Mouse (Mus musculus) testis, postnatal 10 days (tissue): ENCODE results near the gene Nps.
"Not testable (repeated sequence)": the region's sequence is repeated elsewhere in the genome, so short reads cannot be mapped to it uniquely, and the experiment has no call there.

ENCODE experiments used
- DNase-seq: peaks from one replicate; pipeline ENCODE4 v3.0.0; 2021; ENCODE audit warnings: low spot score

Gene Nps

DNA sequence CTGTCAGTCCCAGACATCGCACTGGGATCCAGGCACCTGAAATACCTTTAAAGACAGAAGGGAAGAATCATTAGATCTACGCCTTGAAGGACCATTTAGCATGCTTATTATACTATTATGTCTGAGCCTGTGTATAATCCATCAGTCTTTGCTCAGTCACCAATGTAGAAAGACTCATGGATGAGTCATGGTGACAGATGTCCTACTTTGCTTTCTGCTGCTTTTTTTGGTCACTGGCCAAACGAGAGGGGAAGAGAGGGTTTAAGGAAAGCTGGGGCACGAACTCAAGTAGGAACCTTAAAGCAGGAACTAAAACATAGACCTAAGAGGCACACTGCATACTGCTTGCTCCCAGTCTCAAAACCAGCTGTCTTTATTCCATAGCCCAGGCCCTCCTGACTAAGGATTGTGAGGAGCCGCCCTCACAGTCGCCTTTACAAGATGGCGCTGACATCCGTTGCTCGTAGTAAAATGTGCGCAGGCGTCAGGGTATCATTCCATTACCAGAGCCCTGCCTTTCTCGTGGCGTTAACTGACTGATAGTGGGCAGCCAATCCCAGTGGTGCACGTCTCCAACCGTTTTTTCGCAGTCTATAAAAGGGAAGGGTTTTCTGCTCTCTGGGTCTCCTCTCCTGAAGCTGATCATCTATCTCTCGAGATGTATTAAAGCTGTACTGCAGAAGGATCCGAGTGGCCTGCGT is at the start of gene Nps:
Nps (plus strand) TSS at position 651 of the 701 bp plus-strand sequence.
- not testable (repeated sequence) for DNase-seq

DNA sequence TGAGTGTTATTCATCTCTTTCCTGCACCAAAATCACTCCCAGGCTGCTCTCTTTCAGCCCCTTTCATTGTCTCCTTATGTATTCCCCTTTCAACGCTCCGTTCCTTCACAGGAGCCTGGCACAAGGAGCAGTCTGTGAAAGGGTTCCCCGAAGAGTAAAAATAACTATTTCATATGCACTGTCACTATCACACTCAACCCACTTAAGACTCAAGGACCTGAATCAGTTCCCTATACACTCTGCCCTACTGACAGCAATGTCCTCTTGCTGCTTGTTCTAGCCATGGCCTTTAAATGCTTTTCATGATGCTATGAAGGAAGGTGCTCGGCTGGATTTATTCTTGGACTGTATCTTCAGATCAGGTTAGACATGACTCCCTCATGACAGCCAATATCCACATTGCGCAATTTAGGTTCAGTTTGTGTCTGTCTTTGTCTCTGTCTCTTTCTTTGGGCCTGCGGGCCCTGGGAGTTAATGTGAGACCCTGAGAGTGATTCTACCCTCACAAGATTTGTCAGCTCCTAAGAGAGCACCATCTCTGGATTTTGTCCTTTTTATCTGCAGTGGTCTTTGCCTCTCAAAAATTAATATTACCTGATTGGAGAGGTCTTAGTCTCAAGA is 49.4 kb upstream of the Nps start:
- DNase-seq = no peak

DNA sequence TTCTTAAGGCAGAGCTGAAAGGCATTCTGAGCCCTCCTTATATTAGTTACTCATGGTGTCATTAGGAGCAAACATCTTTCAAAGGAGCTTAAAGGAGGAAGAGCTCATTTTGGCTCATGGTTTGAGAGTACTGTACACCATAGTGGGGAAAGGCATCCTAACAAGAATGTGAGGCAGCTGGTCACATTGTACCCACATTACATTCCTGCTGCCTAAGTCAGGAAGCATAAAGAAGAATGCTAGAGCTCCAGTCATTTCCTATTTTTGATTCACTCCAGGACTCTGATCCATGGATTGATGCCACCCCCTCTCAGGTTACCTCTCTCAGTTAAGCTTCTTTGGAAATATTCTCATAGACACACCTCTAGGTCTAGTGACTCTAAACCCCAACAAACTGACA is 48.2 kb upstream of the Nps start:
- DNase-seq = no peak

DNA sequence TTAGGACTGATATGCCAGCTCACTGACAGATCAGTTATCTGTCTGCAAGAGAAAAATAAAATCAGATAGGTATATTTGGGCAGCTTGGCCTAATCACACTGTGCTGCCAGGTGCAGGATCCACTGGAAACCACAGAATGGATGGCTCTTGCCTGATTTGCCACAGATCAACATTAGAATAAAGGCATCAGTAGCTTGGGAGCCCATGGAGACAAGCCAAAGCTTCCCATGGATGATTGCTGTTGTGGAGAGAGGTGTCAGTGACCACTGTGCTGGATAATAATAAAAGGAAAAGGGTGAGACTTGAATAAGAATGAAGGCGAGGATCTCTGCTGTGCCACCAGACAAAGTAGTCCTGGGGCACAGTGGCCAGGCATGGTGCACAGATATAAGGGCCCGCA is 47.7 kb upstream of the Nps start:
- no peak for DNase-seq

DNA sequence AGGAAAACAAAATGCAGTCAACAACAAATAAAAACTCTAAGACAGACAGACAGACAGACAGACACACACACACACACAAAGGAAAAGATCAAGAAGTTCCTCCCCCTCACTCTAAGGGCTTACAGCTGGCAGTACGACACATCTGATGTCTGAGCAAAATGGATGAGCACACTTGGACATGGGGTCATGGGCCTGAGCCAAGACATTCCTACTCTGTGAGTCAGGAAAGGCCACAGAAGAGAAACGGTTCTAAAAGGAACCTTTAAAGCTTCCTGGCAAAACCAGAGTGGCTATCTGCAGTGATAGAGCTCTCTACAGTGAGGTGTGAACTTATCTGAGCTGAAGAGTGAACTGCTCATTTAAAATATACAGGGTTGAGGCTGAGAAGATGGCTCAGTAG is 46.0 kb upstream of the Nps start:
- peak; percentile 49 for DNase-seq

DNA sequence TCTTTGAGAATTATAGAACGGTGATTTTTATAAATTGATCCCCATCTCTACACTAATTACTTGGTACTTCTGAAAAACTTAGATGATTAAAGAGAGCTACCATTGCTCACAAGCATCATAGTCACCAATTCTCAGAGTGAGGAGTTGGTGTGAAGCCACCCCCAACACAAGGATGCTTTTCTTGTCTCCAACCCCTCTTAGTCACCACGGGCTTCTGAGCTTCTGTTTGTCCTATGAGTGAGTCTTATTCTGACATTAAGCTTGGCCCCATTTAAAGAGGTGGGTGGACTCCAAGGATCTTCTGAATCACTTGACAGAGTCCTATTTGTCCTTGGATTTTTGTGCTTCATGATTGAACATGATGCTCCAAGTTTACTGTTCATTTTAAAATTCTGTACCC is 37.0 kb upstream of the Nps start:
- no peak for DNase-seq

DNA sequence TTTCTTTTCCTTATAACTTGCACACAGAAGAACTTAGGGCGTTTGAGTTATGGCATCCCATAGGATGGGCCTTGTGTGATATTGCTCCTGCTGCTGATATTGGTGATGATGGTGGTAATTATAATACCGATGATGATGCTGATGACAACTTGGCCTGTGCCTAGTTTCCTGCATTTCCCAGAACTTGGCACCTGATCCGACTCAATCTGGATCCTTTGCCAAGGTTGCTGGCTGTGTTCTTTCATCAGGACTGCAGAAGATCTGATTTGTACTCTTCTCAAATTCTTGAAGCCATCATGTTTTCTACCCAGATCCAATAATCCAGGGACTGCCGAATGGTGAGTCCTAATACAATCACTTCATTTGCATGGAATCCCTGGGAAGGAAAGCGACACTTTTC is 32.5 kb upstream of the Nps start:
- DNase-seq = no peak

DNA sequence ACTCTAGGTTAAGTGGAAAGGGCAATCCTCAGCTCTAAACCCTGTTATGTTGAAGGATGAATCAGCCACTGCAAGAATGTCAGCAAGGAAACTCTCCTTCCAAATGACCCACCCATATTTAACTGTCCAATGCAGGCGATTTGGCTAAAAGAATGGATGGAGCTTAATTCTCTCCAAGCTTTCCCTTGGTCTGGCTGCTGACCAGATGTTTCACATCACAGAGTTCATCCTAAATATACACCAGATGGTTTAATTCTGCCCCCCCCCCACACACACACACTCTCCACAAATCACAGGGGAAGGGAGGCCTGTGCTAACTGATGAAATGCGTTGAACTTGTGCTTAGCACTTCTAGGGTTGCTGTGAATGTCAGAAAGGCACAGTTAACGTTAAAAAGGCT is 21.4 kb upstream of the Nps start:
- DNase-seq = no peak

DNA sequence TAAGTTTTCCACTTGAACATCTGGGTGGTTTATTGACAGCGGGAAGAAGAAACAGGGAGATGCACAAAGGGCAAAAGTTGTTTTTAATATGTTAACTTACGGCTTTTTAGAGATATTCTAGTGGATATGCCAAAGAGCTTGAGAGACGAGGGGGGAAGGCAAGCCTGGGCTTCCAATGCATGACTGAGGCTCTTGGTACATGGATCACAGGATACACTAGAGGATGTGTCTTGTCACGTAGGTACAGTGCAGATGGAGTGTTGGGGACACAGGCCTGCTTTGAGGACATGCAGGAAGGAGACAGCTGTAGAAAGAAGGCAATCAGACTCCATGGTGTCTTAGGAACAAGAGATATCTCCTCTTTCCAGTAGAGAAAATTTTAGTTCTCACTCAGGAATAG is 19.1 kb upstream of the Nps start:
- DNase-seq = no peak

DNA sequence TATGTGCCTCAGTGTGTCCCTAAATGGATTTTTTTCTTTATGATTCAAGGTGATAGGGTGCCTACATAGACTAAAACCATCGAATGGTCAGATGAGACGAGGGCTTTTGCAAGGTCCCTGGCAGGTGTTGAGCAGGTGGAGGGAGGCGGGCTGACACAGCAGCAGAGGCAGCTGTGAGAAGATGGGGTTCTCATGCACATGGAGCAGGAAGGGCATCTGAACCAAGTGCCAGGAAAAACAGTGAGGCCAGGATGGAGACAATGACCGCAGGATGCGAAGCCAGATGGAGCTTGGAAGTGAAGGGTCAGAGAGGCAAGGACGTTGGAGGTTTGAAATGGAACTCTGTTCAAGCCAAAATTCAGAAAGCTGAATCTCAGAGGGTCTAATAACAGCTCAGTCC is 18.5 kb upstream of the Nps start:
- DNase-seq = no peak

DNA sequence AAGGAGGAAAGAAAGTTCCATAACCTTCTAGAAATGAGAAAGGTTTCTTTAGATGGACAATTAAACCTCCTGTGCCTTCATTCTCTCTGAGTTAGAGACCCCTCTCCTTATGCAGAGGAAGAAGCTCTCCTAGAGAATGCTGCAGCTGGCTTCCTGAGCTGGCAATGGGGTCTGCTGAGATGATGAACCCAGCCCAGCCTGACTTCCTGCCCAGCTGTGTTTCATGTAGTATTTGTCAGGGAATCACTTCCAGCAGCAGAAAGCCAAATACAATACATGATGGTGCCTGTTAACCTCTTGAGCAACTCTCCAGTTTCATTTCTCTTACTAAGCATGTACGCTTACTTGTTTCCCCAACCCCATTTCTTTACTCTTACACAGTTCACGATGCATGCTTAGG is 17.9 kb upstream of the Nps start:
- no peak for DNase-seq

DNA sequence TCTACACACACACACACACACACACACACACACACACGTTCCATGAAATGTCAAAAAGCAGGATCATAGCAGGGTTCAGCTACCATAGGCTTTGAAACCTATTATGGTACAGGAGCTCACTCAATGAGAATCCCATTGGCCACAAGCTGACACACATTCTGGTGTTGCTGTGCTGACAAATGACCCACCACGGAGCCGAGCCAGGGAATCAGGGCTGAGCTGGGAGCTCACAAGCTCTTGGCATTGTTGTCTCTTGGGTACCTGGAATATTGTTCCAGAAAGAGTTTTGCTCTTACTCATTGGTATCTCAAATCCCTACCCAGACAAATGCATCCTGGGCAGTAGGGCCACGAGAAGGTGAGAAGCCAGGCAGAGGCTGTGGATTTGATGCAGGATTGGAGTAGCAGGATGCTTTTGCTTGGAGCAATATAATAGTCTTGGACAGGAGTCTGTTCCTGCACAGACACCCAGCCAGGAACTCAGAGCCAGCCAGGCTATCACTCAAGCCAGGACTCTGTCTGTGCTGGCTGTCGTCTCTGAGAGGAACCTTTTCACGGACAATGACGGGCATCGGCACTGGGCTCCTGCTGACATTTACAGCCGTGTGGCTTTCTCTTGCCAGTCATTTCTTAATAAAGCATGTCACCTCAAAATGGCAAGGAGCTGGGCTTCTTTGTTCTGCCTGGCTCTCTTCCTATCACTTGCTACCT is 14.2 kb upstream of the Nps start:
- no peak for DNase-seq

DNA sequence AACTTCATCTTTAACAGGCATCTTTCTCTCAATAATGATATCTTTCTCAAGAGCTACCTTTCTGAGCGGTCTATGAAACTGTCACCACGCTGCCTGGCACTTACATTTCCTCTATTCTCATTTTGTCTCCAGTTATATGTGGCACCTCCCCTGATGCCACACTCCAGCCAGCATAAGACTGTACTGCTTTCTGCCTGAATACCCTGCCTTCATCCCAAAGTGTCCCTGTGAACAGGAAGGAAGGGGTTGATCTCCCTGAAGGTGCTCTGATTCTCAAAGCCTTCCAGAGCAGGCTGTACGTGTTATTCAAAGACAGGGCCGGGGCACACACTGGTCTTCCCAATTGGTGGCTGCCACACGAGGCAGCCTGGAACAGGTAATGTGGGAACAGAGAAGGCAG is 12.1 kb upstream of the Nps start:
- DNase-seq = no peak

DNA sequence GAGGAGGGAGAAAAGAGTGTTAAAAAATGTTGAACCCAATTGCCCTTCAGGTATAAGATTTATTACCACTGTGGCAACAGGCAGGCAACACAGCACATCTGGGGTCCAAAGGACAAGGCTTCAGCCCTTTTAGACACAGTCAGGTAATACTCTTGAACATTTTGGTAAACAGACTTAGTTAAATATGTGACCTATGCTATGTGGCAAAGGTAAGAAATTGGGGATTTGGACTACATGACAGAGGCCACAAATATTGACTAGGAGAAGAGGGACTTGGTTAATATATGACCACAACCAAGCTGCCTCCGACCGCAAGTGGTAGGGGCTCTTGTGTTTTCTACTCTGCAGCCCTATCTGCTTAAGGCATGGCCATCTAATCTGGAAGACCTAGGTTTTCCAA is 5.3 kb upstream of the Nps start:
- DNase-seq = no peak

DNA sequence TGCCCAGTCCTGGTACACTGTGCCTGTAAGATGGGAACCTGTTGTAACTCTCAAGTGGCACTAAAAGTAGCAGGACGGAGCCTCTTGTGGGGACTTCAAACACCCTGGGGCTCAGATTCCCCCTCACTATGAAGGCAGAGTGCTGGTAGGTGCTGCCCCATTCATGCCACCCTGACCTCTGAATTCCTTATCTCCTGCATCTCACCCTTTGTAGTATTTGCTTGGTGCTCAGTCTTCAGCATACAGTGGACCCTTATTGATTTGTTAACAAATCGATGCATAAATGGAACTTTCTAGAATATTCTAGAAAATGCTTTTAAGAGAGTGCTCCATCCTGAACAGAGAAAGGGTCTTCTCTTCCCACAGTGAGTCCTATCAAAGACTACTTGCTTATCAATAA is 4.1 kb upstream of the Nps start:
- DNase-seq = no peak

DNA sequence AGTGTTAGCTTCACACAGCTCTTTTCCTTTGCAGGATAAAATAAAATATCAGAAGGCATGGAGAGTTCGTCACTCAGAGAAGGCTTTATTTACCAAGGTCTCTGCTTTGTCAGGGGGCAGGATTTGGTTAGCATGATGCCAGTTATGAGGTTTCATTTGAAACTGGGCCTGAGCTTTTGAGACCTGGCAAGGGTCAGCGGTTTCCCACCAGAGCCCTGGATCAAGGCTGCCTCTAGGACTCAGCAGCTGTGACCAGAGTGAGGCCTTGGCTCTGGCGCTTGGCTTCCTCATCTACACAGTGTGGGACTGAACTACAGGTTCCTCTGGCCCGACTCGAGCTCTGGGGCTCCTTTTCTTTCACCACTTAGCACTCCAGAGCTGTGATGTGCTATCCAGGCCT is 12.5 kb downstream of the Nps start:
- no peak for DNase-seq

DNA sequence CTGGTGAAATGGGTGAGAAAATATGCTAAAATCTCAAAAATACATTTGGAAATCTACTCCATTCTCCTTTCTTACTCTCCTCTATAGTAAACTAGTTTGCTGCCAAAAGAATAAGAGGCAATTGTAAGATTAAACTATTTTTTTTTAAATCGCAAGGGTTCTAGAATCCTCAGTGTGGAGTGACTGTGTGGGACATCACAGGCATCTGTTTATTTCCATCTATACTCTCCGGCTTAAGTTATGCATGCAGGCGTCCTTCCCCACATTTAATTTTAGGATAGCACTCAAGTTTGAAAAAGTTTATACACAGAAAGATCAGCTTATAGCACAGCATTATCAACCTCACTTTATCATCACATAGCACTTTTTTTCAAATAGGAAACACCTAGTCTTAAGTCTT is 24.7 kb downstream of the Nps start:
- DNase-seq = no peak

DNA sequence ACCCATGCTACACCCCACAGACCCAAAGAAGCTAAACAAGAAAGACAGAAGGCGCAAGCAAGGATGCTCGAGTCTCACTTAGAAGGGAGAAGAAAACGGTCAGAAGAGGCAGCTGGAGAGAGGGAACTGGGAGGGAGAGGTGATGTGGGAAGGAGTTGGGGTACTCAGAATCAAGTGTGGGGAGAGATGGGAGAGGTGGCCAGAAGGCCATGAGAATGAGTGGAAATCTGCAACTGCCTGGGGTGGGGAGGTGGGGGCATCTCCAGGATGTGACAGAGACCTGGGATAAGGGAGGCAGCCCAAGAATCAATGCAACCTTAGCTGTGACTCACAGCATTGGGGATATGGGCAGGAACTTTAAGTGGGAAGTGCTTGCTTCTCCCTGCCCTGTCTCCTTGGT is 31.5 kb downstream of the Nps start:
- DNase-seq = no peak

DNA sequence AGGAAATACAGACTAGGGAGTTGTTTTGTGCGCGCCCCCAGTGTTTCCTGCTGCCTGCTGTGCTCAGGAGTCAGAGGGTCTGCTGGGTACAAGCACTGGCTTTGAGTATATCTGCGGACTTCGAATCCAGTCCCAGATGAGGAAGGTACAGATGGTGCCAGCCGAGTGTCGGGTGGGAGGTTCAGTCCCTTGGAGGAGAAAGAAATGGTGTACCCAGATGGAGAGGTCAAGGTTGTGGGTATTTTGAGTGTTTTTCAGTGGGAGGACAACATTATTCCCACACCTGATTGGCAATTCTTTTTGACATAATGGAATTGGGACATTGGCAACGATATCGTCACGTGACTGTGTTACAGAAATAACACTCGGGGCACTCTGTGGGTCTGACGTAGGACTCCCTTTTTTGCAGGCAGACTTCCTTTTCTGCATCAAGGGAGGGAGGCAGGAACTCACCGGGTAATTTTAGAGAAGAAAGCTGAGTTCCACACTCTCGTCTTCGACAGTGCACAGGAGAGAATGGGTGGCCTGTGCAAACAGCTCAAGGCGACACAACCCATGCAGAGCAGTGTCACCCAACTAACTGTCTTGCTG is 33.2 kb downstream of the Nps start:
- DNase-seq = no peak

DNA sequence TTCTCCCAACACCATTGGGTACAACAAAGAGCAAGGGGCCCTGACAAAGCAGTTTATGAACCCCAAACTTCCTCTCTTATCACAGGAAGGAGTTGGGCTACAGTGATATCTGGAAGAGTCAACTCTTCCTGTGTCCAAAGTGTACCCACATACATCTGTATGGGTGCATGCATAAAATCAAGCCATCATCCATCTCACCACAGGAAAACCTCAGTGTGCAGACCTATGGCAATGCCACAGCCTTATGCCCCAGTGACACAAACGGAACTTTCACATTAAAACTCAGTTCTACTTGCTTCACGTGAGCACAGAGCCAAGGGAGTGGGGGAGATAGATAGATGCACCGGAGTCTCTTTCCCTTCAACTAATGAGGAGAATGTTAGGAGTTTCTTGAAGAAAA is 36.0 kb downstream of the Nps start:
- DNase-seq = no peak

DNA sequence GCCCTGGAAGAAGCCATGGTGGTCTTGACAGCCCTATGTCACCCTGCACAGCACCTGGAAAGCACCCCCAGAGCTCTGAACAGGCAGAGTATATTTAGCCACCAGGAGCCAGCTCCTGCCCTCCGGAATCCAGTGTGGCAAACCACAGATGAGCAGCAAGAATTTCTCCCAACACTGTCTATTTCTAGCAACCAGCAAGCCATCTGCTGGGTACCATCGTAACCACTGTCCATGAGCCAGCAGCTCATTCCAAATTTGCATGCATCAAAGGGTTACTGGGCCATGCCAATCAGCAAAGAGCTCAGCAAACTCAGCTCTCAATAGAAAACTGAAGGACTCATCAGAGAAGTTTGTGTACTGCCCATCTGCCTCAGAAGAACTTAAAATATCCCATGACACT is 46.0 kb downstream of the Nps start:
- no peak for DNase-seq
